Mouse (Mus musculus): ENCODE results near the gene Abhd17c.

Abhd17c gene

GRCm38 (mm10) chr7:84119216-84120105 is 32.2 kb downstream of the Abhd17c start:
- in situ Hi-C loops (cut with MboI, MseI) = loop anchor here (5.0 kb wide), 1 partner anchor 78 kb away; no protein-coding TSS in a partner anchor

- in situ Hi-C loops (cut with MboI, MseI) = loop anchor here (5.0 kb wide), 1 partner anchor 80 kb away; no protein-coding TSS in a partner anchor
Observed at GRCm38 (mm10) chr7:84117543-84118122, 34.1 kb downstream of the Abhd17c start.

GRCm38 (mm10) chr7:84116621-84117542 is 34.8 kb downstream of the Abhd17c start:
- in situ Hi-C loops (cut with MboI, MseI) = loop anchor here (5.0 kb wide), 1 partner anchor 80 kb away; no protein-coding TSS in a partner anchor

- in situ Hi-C loops (cut with MboI, MseI) = loop anchor here (5.0 kb wide), 1 partner anchor 82 kb away; no protein-coding TSS in a partner anchor
Observed at GRCm38 (mm10) chr7:84115385-84115784, 36.3 kb downstream of the Abhd17c start.

GRCm38 (mm10) chr7:84114775-84115174 is 36.9 kb downstream of the Abhd17c start:
- in situ Hi-C loops (cut with MboI, MseI) = loop anchor here (5.0 kb wide), 1 partner anchor 83 kb away; no protein-coding TSS in a partner anchor

- in situ Hi-C loops (cut with MboI, MseI) = no loop called here
Observed at GRCm38 (mm10) chr7:84113035-84113390, 38.7 kb downstream of the Abhd17c start.

GRCm38 (mm10) chr7:84112351-84113034 is 39.2 kb downstream of the Abhd17c start:
- in situ Hi-C loops (cut with MboI, MseI) = no loop called here

GRCm38 (mm10) chr7:84111716-84112350 is 39.9 kb downstream of the Abhd17c start:
- in situ Hi-C loops (cut with MboI, MseI) = no loop called here

- in situ Hi-C loops (cut with MboI, MseI) = no loop called here
Observed at GRCm38 (mm10) chr7:84106942-84107341, 44.8 kb downstream of the Abhd17c start.

GRCm38 (mm10) chr7:84102589-84102988 is 49.1 kb downstream of the Abhd17c start:
- in situ Hi-C loops (cut with MboI, MseI) = no loop called here

- in situ Hi-C loops (cut with MboI, MseI) = no loop called here
Observed at GRCm38 (mm10) chr7:84100672-84101071, 51.0 kb downstream of the Abhd17c start.

- in situ Hi-C loops (cut with MboI, MseI) = no loop called here
Observed at GRCm38 (mm10) chr7:84098098-84098497, 53.6 kb downstream of the Abhd17c start.

GRCm38 (mm10) chr7:84096501-84096900 is 55.2 kb downstream of the Abhd17c start:
- in situ Hi-C loops (cut with MboI, MseI) = no loop called here

- in situ Hi-C loops (cut with MboI, MseI) = no loop called here
Observed at GRCm38 (mm10) chr7:84090793-84091192, 60.9 kb downstream of the Abhd17c start.

GRCm38 (mm10) chr7:84089777-84090176 is 61.9 kb downstream of the Abhd17c start:
- in situ Hi-C loops (cut with MboI, MseI) = loop anchor here (5.0 kb wide), 2 partner anchors 188 to 268 kb away; no protein-coding TSS in a partner anchor

GRCm38 (mm10) chr7:84088971-84089370 is 62.7 kb downstream of the Abhd17c start:
- in situ Hi-C loops (cut with MboI, MseI) = loop anchor here (5.0 kb wide), 2 partner anchors 188 to 268 kb away; no protein-coding TSS in a partner anchor

- in situ Hi-C loops (cut with MboI, MseI) = loop anchor here (5.0 kb wide), 2 partner anchors 189 to 269 kb away; no protein-coding TSS in a partner anchor
Observed at GRCm38 (mm10) chr7:84088191-84088590, 63.5 kb downstream of the Abhd17c start.

- in situ Hi-C loops (cut with MboI, MseI) = loop anchor here (5.0 kb wide), 2 partner anchors 191 to 271 kb away; no protein-coding TSS in a partner anchor
Observed at GRCm38 (mm10) chr7:84086039-84086829, 65.5 kb downstream of the Abhd17c start, which contains the start of gene Cemip. Gene Cemip (minus strand): TSS chr7:84086502.

Measured in T-helper 1 cell (primary cell).